Mouse (Mus musculus) liver, postnatal 0 days (tissue): Measurements from ENCODE around the gene Nap1l1. TPM values are rescaled to one million over a fixed set of nuclear protein-coding genes. Genes with fewer than 3 reads are reported as not detected.

Source experiments
- ATAC-seq: fragments of 200-750 bp; cut with Nextera tagmentation; 2 replicates; pipeline ENCODE4 v1.8.0; 2017; ENCODE audit warnings: mild to moderate bottlenecking, moderate library complexity
- DNase-seq: peaks from one replicate; pipeline ENCODE4 v3.0.0-alpha.2; 2016
- H3K27ac ChIP-seq: fragments of 300-500 bp; sonication (generic); 2 replicates; pipeline ENCODE4 v1.5.1; 2014; ENCODE audit warnings: antibody characterized with exemption, moderate library complexity, mild to moderate bottlenecking, low read depth
- H3K27me3 ChIP-seq: fragments of 300-500 bp; sonication (generic); 2 replicates; pipeline ENCODE4 v1.6.1; 2014; ENCODE audit warnings: low read length, control low read depth, mixed read lengths; ENCODE audit not compliant: insufficient read depth
- H3K36me3 ChIP-seq: fragments of 300-500 bp; sonication (generic); replicated peaks from 2 replicates; pipeline ENCODE4 v1.6.1; 2014; ENCODE audit warnings: mild to moderate bottlenecking, control low read depth, low read length, moderate library complexity, mixed read lengths; ENCODE audit not compliant: insufficient read depth
- H3K4me1 ChIP-seq: fragments of 300-500 bp; sonication (generic); 2 replicates; pipeline ENCODE4 v1.6.1; 2014; ENCODE audit warnings: antibody characterized with exemption, mild to moderate bottlenecking, control low read depth; ENCODE audit not compliant: insufficient read depth
- H3K4me2 ChIP-seq: fragments of 300-500 bp; sonication (generic); 2 replicates; pipeline ENCODE4 v1.6.1; 2014; ENCODE audit warnings: low read depth, mild to moderate bottlenecking, low read length, moderate library complexity, mixed read lengths
- H3K4me3 ChIP-seq: fragments of 300-500 bp; sonication (generic); 2 replicates; pipeline ENCODE4 v1.5.1; 2014; ENCODE audit warnings: low read depth, low read length
- H3K9ac ChIP-seq: fragments of 300-500 bp; sonication (generic); replicated peaks from 2 replicates; pipeline ENCODE4 v1.6.1; 2014; ENCODE audit warnings: mild to moderate bottlenecking, moderate library complexity
- H3K9me3 ChIP-seq: fragments of 300-500 bp; sonication (generic); 2 replicates; pipeline ENCODE4 v1.6.1; 2016; ENCODE audit warnings: mild to moderate bottlenecking, control low read depth, low read length, mixed read lengths
- CTCF ChIP-seq: sonication (generic); IDR thresholded peaks from 2 replicates; pipeline ENCODE4 v1.5.1; 2016; ENCODE audit warnings: antibody characterized with exemption, low read depth
- EP300 ChIP-seq: IDR thresholded peaks from 2 replicates; pipeline ENCODE4 v1.6.1; 2016; ENCODE audit warnings: antibody characterized with exemption, low read depth, mild to moderate bottlenecking
- WGBS: fragments of 180-500 bp; shearing (Covaris S2); extraction: QIAGEN DNeasy Blood & Tissue Kit; methylation state at CpG from one replicate; pipeline ENCODE4 v1.1.7; 2014; ENCODE audit not compliant: insufficient replicate concordance; 5-methylcytosine and 5-hydroxymethylcytosine counted together
- polyA plus RNA-seq: library from polyadenylated mRNA; unstranded; fragments of >200 nt; fragmentation: Nextera tagmentation; extraction: Ambion mirVana; gene quantifications from 2 replicates; pipeline ENCODE4 v1.2.1, GENCODE M21; 2015

Nap1l1 gene
- polyA plus RNA-seq, 1 experiment from 2014 or later: 73.7 TPM

- no peak for ATAC-seq
- Histone ChIP-seq H3K4me3 (no peak overlapping the region), H3K36me3 (no peaks in the 10 kb centered on the region), H3K27ac (no peak overlapping the region), H3K9ac (no peak overlapping the region), H3K4me1 (peaks cover 11% of the 10 kb centered on the region), H3K27me3 (no peaks in the 10 kb centered on the region), H3K4me2 (no peak overlapping the region), H3K9me3 (no peaks in the 10 kb centered on the region)
- WGBS: 56% methylated on average over 3 of the region's 3 CpGs
- no peak for DNase-seq
- no peak for TF ChIP-seq CTCF
- no peak for TF ChIP-seq EP300
These were observed 13.1 kb upstream of the Nap1l1 start for GRCm38 (mm10) chr10:111459874-111460273.

GRCm38 (mm10) chr10:111460381-111460780 lies 12.6 kb upstream of the Nap1l1 start:
- H3K4me1 ChIP-seq: peaks cover 11% of the 10 kb centered on the region
- H3K36me3 ChIP-seq: no peaks in the 10 kb centered on the region
- TF ChIP-seq CTCF (no peak), EP300 (no peak)
- no peak overlapping the region for H3K27ac ChIP-seq
- no peak overlapping the region for H3K4me3 ChIP-seq
- 43% methylated on average over 4 of the region's 4 CpGs for WGBS
- H3K27me3 ChIP-seq: no peaks in the 10 kb centered on the region
- H3K4me2 ChIP-seq: no peak overlapping the region
- no peak overlapping the region for H3K9ac ChIP-seq
- ATAC-seq: 0 out of 2 replicates have a peak, but pooled peaks have one; percentile 38
- DNase-seq: no peak
- no peaks in the 10 kb centered on the region for H3K9me3 ChIP-seq

- Histone ChIP-seq H3K27me3 (no peaks in the 10 kb centered on the region), H3K9ac (no peak overlapping the region), H3K27ac (no peak overlapping the region), H3K36me3 (no peaks in the 10 kb centered on the region), H3K4me2 (no peak overlapping the region), H3K4me1 (peaks cover 7% of the 10 kb centered on the region), H3K9me3 (no peaks in the 10 kb centered on the region), H3K4me3 (no peak overlapping the region)
- DNase-seq (no peak), ATAC-seq (no peak)
- no peak for TF ChIP-seq EP300
- TF ChIP-seq CTCF: no peak
- WGBS: 43% methylated on average over 1 of the region's 1 CpGs
These were observed 8.2 kb upstream of the Nap1l1 start for GRCm38 (mm10) chr10:111464833-111465232.

DNA sequence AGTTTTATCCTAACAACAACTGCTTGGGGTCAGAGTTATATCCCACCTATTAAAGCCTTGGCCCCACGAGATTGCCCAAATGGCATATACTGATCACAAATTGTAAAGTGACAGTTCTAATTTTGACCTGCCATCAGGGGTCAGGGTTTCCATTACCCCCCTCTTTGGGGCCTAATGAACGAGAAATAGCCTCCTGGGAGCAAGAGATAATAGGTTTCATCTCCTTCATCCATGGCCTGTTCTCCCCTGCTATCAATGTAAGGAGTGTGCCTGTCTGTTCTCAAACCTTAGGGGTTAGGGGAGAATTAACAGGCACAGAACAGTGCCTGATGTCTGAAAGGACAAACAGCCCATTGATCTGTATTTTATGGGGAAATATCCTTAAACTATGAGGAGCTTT lies 7.6 kb upstream of the Nap1l1 start:
- TF ChIP-seq EP300 (no peak), CTCF (no peak)
- no peak for DNase-seq
- Histone ChIP-seq H3K4me1 (peaks cover under 1% of the 10 kb centered on the region), H3K9me3 (no peaks in the 10 kb centered on the region), H3K4me3 (no peak overlapping the region), H3K27ac (no peak overlapping the region), H3K4me2 (no peak overlapping the region), H3K9ac (no peak overlapping the region), H3K27me3 (no peaks in the 10 kb centered on the region), H3K36me3 (no peaks in the 10 kb centered on the region)
- no peak for ATAC-seq
- 48% methylated on average over 2 of the region's 2 CpGs for WGBS

DNA sequence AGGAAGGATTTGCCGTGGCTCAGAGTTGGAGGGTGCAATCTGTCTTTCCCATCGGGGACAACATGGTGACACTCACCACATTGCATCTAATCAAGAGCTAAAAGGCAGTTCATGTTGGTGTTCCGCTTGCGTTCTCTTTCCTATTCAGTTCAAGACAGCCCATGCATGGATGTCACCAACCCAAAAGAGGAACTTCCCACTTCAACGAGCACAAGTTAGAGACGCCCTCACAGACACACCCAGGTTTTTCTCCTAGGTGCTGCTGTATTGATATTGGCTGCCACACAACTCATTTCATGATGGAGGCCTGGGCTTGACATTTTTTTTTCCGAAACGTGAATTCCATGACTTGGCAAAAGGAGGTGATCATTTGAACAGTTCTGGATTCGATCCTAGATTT lies 1.9 kb upstream of the Nap1l1 start:
- Histone ChIP-seq H3K27me3 (no peaks in the 10 kb centered on the region), H3K27ac (no peak overlapping the region), H3K4me2 (no peak overlapping the region), H3K36me3 (no peaks in the 10 kb centered on the region), H3K9me3 (no peaks in the 10 kb centered on the region), H3K4me3 (no peak overlapping the region), H3K9ac (no peak overlapping the region), H3K4me1 (peaks cover 18% of the 10 kb centered on the region)
- WGBS: 49% methylated on average over 9 of the region's 9 CpGs
- DNase-seq: no peak
- TF ChIP-seq EP300 (no peak), CTCF (no peak)
- ATAC-seq: no peak

GRCm38 (mm10) chr10:111473511-111474371 lies 718 bp downstream of the Nap1l1 start:
- no peaks in the 10 kb centered on the region for H3K36me3 ChIP-seq
- H3K9me3 ChIP-seq: no peaks in the 10 kb centered on the region
- ATAC-seq (peak; percentile 72), DNase-seq (peak; percentile 61)
- H3K4me1 ChIP-seq: peaks cover 30% of the 10 kb centered on the region
- H3K27me3 ChIP-seq: no peaks in the 10 kb centered on the region
- peak overlapping the region; percentile 90 for H3K27ac ChIP-seq
- H3K4me2 ChIP-seq: peak overlapping the region; percentile 95
- peak overlapping the region; percentile 94 for H3K9ac ChIP-seq
- peak overlapping the region; percentile 96 for H3K4me3 ChIP-seq
- WGBS: under 1% methylated on average over 41 of the region's 58 CpGs
- TF ChIP-seq CTCF (no peak), EP300 (no peak)
